Mouse (Mus musculus) heart, postnatal 0 days (tissue): ENCODE data around the gene Tm4sf4. TPM values are rescaled to one million over a fixed set of nuclear protein-coding genes. Genes with fewer than 3 reads are reported as not detected.
A peak's percentile ranks its signal among the peaks of the same experiment; 100 is the strongest.

Source experiments
- ATAC-seq: fragments of 200-750 bp; cut with Nextera tagmentation; 2 replicates; pipeline ENCODE4 v1.8.0; 2017; ENCODE audit warnings: low read depth, moderate number of reproducible peaks, moderate library complexity; ENCODE audit not compliant: insufficient read depth
- DNase-seq: peaks from one replicate; pipeline ENCODE4 v3.0.0-alpha.2; 2016; ENCODE audit warnings: low spot score
- H3K27ac ChIP-seq: fragments of 300-500 bp; sonication (generic); 2 replicates; pipeline ENCODE4 v1.5.1; 2014; ENCODE audit warnings: low read depth, mild to moderate bottlenecking
- H3K27me3 ChIP-seq: fragments of 300-500 bp; sonication (generic); 2 replicates; pipeline ENCODE4 v1.6.1; 2014; ENCODE audit warnings: low read length, mixed read lengths; ENCODE audit not compliant: control insufficient read depth, insufficient read depth
- H3K36me3 ChIP-seq: fragments of 300-500 bp; sonication (generic); replicated peaks from 2 replicates; pipeline ENCODE4 v1.6.1; 2014; ENCODE audit warnings: low read length, mixed read lengths; ENCODE audit not compliant: control insufficient read depth, insufficient read depth
- H3K4me1 ChIP-seq: fragments of 300-500 bp; sonication (generic); 2 replicates; pipeline ENCODE4 v1.6.1; 2014; ENCODE audit warnings: antibody characterized with exemption; ENCODE audit not compliant: control insufficient read depth, insufficient read depth
- H3K4me2 ChIP-seq: fragments of 300-500 bp; sonication (generic); 2 replicates; pipeline ENCODE4 v1.6.1; 2014; ENCODE audit warnings: low read depth, mild to moderate bottlenecking, low read length, moderate library complexity
- H3K4me3 ChIP-seq: fragments of 300-500 bp; sonication (generic); 2 replicates; pipeline ENCODE4 v1.5.1; 2014; ENCODE audit warnings: low read depth, low read length
- H3K9ac ChIP-seq: fragments of 300-500 bp; sonication (generic); replicated peaks from 2 replicates; pipeline ENCODE4 v1.6.1; 2014; ENCODE audit warnings: low read depth, low read length, mixed read lengths
- H3K9me3 ChIP-seq: fragments of 300-500 bp; sonication (generic); replicated peaks from 2 replicates; pipeline ENCODE4 v1.6.1; 2016; ENCODE audit warnings: low read length; ENCODE audit not compliant: control insufficient read depth
- CTCF ChIP-seq: IDR thresholded peaks from 2 replicates; pipeline ENCODE4 v1.5.1; 2016; ENCODE audit warnings: antibody characterized with exemption, control low read depth, low read depth
- EP300 ChIP-seq: IDR thresholded peaks from 2 replicates; pipeline ENCODE4 v1.6.1; 2016; ENCODE audit warnings: antibody characterized with exemption, low read depth
- WGBS: fragments of 180-500 bp; shearing (Covaris S2); extraction: QIAGEN DNeasy Blood & Tissue Kit; methylation state at CpG from one replicate; pipeline ENCODE4 v1.1.7; 2014; 5-methylcytosine and 5-hydroxymethylcytosine counted together
- polyA plus RNA-seq: library from polyadenylated mRNA; unstranded; fragments of >200 nt; fragmentation: Nextera tagmentation; extraction: Ambion mirVana; gene quantifications from 2 replicates; pipeline ENCODE4 v1.2.1, GENCODE M21; 2015
- total RNA-seq: library from RNA; depleted of rRNA; stranded (reverse); fragments of >200 nt; gene quantifications from 2 replicates; pipeline ENCODE4 v1.2.3, GENCODE M21; 2014; ENCODE audit warnings: low replicate concordance

The Tm4sf4 gene
- total and polyA plus RNA-seq, 2 experiments from 2014 or later: 0.92 to 1.2 TPM

DNA sequence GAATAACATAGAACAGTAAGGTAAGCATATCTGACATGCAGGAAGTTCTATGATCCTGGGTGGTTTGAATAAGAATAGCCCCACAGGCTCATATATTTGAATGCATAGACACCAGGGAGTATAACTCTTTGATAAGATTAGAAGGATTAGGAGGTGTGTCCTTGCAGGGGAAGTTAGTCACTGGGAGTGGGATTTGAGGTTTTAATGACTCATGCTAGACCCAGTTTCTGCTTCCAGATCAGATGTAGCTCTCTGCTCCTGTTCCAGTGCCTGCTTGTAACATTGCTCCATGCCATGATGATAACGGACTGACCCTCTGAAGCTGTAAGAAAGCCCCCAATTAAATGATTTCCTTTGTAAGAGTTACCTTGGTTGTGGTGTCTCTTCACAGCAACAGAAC is 4.5 kb upstream of the Tm4sf4 start:
- Histone ChIP-seq H3K4me3 (no peak overlapping the region), H3K27ac (no peak overlapping the region), H3K4me1 (0 out of 2 replicates have a peak, but pooled peaks cover 8% of the 10 kb centered on the region), H3K9ac (no peak overlapping the region), H3K4me2 (no peak overlapping the region), H3K9me3 (no peaks in the 10 kb centered on the region), H3K27me3 (no peaks in the 10 kb centered on the region), H3K36me3 (no peaks in the 10 kb centered on the region)
- TF ChIP-seq CTCF: no peak
- no peak for TF ChIP-seq EP300
- ATAC-seq (no peak), DNase-seq (no peak)
- WGBS: 82% methylated on average over 1 of the region's 1 CpGs

DNA sequence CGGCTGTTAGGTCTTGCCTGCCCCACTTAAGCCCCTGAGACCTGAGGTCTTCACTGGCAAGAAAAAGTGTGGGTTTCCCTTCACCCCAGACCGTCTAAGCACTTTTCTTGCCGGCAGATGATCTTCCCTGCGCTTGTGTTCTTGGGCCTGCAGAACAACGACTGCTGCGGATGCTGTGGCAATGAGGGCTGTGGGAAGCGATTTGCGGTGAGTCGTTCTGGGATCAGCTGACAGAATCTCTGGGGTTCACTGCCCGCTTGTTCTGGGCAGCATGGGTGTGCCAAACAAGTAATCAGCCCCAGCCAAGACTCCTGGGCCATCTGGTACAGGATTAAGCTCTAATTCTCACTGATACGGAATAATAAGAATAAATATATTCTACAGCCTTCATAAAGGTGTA is 1.2 kb downstream of the Tm4sf4 start:
- TF ChIP-seq CTCF (no peak), EP300 (no peak)
- ATAC-seq (no peak), DNase-seq (no peak)
- Histone ChIP-seq H3K4me1 (peaks cover 26% of the 10 kb centered on the region), H3K4me3 (no peak overlapping the region), H3K4me2 (no peak overlapping the region), H3K36me3 (no peaks in the 10 kb centered on the region), H3K27ac (0 out of 2 replicates have a peak overlapping the region, but pooled peaks have one; percentile 35), H3K27me3 (no peaks in the 10 kb centered on the region), H3K9me3 (no peaks in the 10 kb centered on the region), H3K9ac (no peak overlapping the region)
- WGBS: 91% methylated on average over 11 of the region's 11 CpGs

DNA sequence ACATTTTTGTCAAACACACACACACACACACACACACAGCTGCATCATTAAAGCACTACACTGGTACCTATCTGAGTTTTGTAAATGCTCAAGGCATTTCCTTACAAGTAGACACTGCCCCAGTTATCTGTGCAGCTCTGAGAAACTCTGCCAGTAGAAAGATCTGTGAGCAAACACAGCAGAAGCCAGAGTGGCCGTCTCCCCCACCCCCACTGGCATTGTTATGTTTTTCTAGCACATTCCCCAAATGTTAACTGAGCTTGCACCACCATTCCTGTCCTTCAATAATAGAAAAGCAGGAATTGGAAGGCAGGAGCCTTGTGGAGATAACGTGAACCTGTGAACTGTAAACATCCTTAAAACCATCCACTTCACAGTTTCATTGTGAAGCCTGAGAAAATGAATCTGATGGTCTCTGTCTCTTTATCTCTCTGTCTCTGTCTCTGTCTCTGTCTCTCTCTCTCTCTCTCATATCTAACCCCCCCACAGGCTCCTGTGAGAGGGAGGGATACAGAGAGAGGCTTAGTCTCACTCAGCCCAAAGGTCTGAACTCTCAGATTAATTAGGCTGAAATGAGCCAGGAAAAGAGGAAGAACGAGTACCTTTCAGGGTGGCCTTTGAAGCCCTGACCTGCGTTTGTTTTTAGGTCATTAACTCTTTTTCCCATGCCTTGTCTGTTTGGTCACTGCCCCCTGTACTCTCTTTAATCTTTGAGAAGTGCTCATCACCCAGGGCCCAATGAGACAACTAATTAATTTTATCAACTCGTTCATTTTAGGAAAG is 3.8 kb downstream of the Tm4sf4 start:
- DNase-seq: peak; percentile 65
- Histone ChIP-seq H3K9ac (no peak overlapping the region), H3K4me3 (no peak overlapping the region), H3K4me2 (no peak overlapping the region), H3K27ac (peak overlapping the region; percentile 44), H3K9me3 (no peaks in the 10 kb centered on the region), H3K27me3 (no peaks in the 10 kb centered on the region), H3K36me3 (no peaks in the 10 kb centered on the region), H3K4me1 (peaks cover 26% of the 10 kb centered on the region)
- WGBS: 33% methylated on average over 5 of the region's 5 CpGs
- TF ChIP-seq EP300: no peak
- no peak for TF ChIP-seq CTCF
- peak; percentile 40; the same call in 1 of the 2 replicates for ATAC-seq

DNA sequence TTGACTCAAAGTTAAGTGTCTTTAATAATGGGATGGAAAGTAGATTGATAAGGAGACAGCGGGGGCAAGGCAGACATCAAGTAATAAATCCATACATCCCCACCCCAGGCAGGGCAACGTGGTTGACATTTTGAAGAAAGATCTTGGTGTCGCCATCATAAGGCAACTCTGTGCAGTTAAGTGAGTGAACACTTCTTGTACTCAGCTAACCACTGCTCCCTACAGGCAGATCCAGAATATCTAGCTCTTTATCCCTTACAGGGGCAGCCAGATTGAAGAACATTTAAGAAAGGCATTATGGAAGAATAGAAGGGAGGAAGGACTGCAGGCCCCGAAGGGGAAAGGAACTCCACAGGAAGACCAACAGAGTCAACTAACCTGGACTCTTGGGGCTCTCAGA is 4.4 kb downstream of the Tm4sf4 start:
- no peaks in the 10 kb centered on the region for H3K9me3 ChIP-seq
- WGBS: 69% methylated on average over 4 of the region's 4 CpGs
- no peaks in the 10 kb centered on the region for H3K27me3 ChIP-seq
- DNase-seq (peak; percentile 45), ATAC-seq (0 out of 2 replicates have a peak, but pooled peaks have one; percentile 37)
- H3K9ac ChIP-seq: no peak overlapping the region
- peaks cover 26% of the 10 kb centered on the region for H3K4me1 ChIP-seq
- H3K27ac ChIP-seq: no peak overlapping the region
- no peak overlapping the region for H3K4me2 ChIP-seq
- TF ChIP-seq CTCF: peak; percentile 58
- TF ChIP-seq EP300: no peak
- H3K4me3 ChIP-seq: no peak overlapping the region
- no peaks in the 10 kb centered on the region for H3K36me3 ChIP-seq

DNA sequence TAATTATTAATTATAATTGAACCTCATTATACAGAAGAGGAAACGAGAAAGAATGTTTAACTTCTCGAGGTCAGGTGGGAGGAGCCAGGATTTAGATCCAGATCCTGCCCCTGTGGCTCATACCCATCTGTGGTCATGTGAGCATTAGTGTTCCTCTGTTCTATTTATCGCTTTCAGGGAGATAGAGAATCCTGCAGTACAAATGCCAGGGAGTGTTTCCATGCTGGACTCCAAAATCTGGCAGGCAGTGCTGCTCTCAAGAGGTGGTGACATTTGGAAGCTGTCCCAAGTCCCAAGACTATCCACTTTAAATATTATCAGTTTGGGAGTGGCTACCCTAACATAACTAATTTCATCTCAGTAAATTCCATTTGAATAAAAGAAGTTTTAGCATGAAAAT is 6.6 kb downstream of the Tm4sf4 start:
- peak overlapping the region; percentile 76 for H3K27ac ChIP-seq
- no peak overlapping the region for H3K4me2 ChIP-seq
- WGBS: 7% methylated on average over 3 of the region's 3 CpGs

DNA sequence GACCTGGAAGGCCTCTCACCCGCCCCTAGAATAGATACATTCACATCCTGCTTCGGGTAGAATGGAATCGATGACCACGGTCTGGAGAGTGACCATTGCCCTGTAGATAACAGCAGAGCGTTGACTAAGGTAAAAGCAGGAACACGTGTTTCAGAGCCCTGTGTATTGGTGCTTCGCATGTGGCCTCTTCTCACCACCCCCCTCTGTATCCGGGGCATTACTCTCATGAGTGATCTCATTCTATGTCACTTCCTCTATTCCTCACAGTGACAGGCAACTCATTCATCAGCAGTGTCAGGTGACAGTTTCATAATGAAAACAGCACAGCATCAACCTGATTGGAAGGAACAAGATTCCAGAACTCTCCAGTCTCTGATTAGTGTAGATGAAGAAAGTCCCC is 10.2 kb downstream of the Tm4sf4 start:
- H3K9ac ChIP-seq: no peak overlapping the region
- H3K4me2 ChIP-seq: no peak overlapping the region
- TF ChIP-seq CTCF (no peak), EP300 (no peak)
- H3K36me3 ChIP-seq: no peaks in the 10 kb centered on the region
- no peaks in the 10 kb centered on the region for H3K4me1 ChIP-seq
- no peak for DNase-seq
- H3K4me3 ChIP-seq: no peak overlapping the region
- 53% methylated on average over 8 of the region's 8 CpGs for WGBS
- no peaks in the 10 kb centered on the region for H3K9me3 ChIP-seq
- H3K27ac ChIP-seq: no peak overlapping the region
- ATAC-seq: no peak
- no peaks in the 10 kb centered on the region for H3K27me3 ChIP-seq

More for the DNA sequence above, 6.6 kb downstream of the Tm4sf4 start:
- H3K4me1 ChIP-seq: peaks cover 14% of the 10 kb centered on the region
- H3K9ac ChIP-seq: no peak overlapping the region
- no peaks in the 10 kb centered on the region for H3K36me3 ChIP-seq
- TF ChIP-seq EP300 (peak; percentile 94), CTCF (no peak)
- DNase-seq (peak; percentile 87), ATAC-seq (peak; percentile 89)
- no peaks in the 10 kb centered on the region for H3K9me3 ChIP-seq
- H3K4me3 ChIP-seq: no peak overlapping the region
- H3K27me3 ChIP-seq: no peaks in the 10 kb centered on the region
